Mouse (Mus musculus) CH12.LX (cell line): ENCODE results near the gene Nucb1. TPM values are rescaled to one million over a fixed set of nuclear protein-coding genes. Genes with fewer than 3 reads are reported as not detected.

Experiments used
- DNase-seq: peaks from one replicate; pipeline ENCODE4 v3.0.0-alpha.2; 2013; ENCODE audit errors: extremely low read depth
- H3K27ac ChIP-seq: 2 replicates; pipeline ENCODE4 v1.5.1; 2012; ENCODE audit warnings: low read depth, mild to moderate bottlenecking, control low read depth, moderate library complexity; ENCODE audit not compliant: insufficient read depth
- H3K27me3 ChIP-seq: replicated peaks from 2 replicates; pipeline ENCODE3; 2012; ENCODE audit warnings: inconsistent platforms
- H3K36me3 ChIP-seq, 2 experiments: replicated peaks in 1 of 2; 2 replicates each; pipeline versions ENCODE3 to v1.6.1; 2012; ENCODE audit warnings: inconsistent platforms in 1 of 2, low read length in 1 of 2, mild to moderate bottlenecking in 1 of 2, mixed read lengths in 1 of 2, moderate library complexity in 1 of 2; ENCODE audit not compliant: control insufficient read depth in 1 of 2, insufficient read depth in 1 of 2
- H3K4me1 ChIP-seq, 2 experiments: 2 replicates each; pipeline ENCODE4 v1.6.1; 2012; ENCODE audit warnings: inconsistent platforms in 1 of 2, moderate library complexity in 1 of 2; ENCODE audit not compliant: insufficient read depth in 2 of 2, control insufficient read depth in 1 of 2
- H3K4me2 ChIP-seq: 2 replicates; pipeline ENCODE4 v1.6.1; 2012; ENCODE audit warnings: low read depth, mild to moderate bottlenecking, control low read depth; ENCODE audit not compliant: poor library complexity, insufficient read depth, severe bottlenecking
- H3K4me3 ChIP-seq, 3 experiments: fragments of 150-350 bp in 1 of 3; sonication (generic) in 1 of 3; replicated peaks in 1 of 3; 2 replicates each; pipeline versions ENCODE3 to v1.5.1; 2011 to 2012; ENCODE audit warnings: low read depth in 2 of 3, low read length in 2 of 3, mild to moderate bottlenecking in 2 of 3, moderate library complexity in 2 of 3, control low read depth in 1 of 3, improper control_type of control experiment in 1 of 3, inconsistent platforms in 1 of 3, mixed read lengths in 1 of 3; ENCODE audit not compliant: poor library complexity in 1 of 3
- H3K79me2 ChIP-seq: replicated peaks from 2 replicates; pipeline ENCODE4 v1.6.1; 2012; ENCODE audit warnings: mild to moderate bottlenecking, moderate library complexity; ENCODE audit not compliant: control insufficient read depth, poor library complexity, insufficient read depth, severe bottlenecking; ENCODE audit errors: extremely low read depth
- H3K9ac ChIP-seq: 2 replicates; pipeline ENCODE4 v1.6.1; 2012; ENCODE audit warnings: low read depth, mild to moderate bottlenecking, control low read depth, moderate library complexity; ENCODE audit not compliant: insufficient read depth
- H3K9me3 ChIP-seq: replicated peaks from 2 replicates; pipeline ENCODE3; 2012; ENCODE audit warnings: low read length, inconsistent platforms, mixed read lengths
- CHD1 ChIP-seq: IDR thresholded peaks from 2 replicates; pipeline ENCODE4 v1.6.1; 2012; ENCODE audit warnings: low read depth, low read length, improper control_type of control experiment, inconsistent platforms
- CHD2 ChIP-seq: IDR thresholded peaks from 2 replicates; pipeline ENCODE4 v1.6.1; 2011; ENCODE audit warnings: low read length, improper control_type of control experiment
- CTCF ChIP-seq, 2 experiments: IDR thresholded peaks in 1 of 2; conservative IDR thresholded peaks in 1 of 2; 2 replicates each; pipeline ENCODE4 v1.5.1; 2011 to 2012; ENCODE audit warnings: low read depth in 2 of 2, low read length in 2 of 2, improper control_type of control experiment in 1 of 2, inconsistent platforms in 1 of 2, mild to moderate bottlenecking in 1 of 2, moderate library complexity in 1 of 2
- ELF1 ChIP-seq: IDR thresholded peaks from 2 replicates; pipeline ENCODE4 v1.6.1; 2014; ENCODE audit warnings: low read depth, mild to moderate bottlenecking, inconsistent platforms, low read length, improper control_type of control experiment
- EP300 ChIP-seq: IDR thresholded peaks from 2 replicates; pipeline ENCODE4 v1.6.1; 2011; ENCODE audit warnings: low read length, improper control_type of control experiment
- ETS1 ChIP-seq: conservative IDR thresholded peaks from 2 replicates; pipeline ENCODE4 v1.6.1; 2012; ENCODE audit warnings: low read depth, mild to moderate bottlenecking, inconsistent platforms, low read length, improper control_type of control experiment, moderate library complexity
- GABPA ChIP-seq: IDR thresholded peaks from 2 replicates; pipeline ENCODE4 v1.6.1; 2012; ENCODE audit warnings: low read depth, low read length, improper control_type of control experiment, inconsistent platforms; ENCODE audit not compliant: insufficient replicate concordance
- HCFC1 ChIP-seq: IDR thresholded peaks from 2 replicates; pipeline ENCODE4 v1.6.1; 2012; ENCODE audit warnings: low read depth, mild to moderate bottlenecking, inconsistent platforms, low read length, improper control_type of control experiment
- JUND ChIP-seq: conservative IDR thresholded peaks from 2 replicates; pipeline ENCODE4 v1.6.1; 2011; ENCODE audit warnings: low read depth, low read length, improper control_type of control experiment
- KAT2A ChIP-seq: IDR thresholded peaks from 2 replicates; pipeline ENCODE4 v1.6.1; 2012; ENCODE audit warnings: low read length, improper control_type of control experiment, inconsistent platforms; ENCODE audit not compliant: insufficient replicate concordance
- MAX ChIP-seq: IDR thresholded peaks from 2 replicates; pipeline ENCODE4 v1.6.1; 2011; ENCODE audit warnings: low read length, improper control_type of control experiment
- MAZ ChIP-seq: IDR thresholded peaks from 2 replicates; pipeline ENCODE4 v1.6.1; 2012; ENCODE audit warnings: low read depth, mild to moderate bottlenecking, inconsistent platforms, low read length, improper control_type of control experiment, moderate library complexity
- MEF2A ChIP-seq: IDR thresholded peaks from 2 replicates; pipeline ENCODE4 v1.6.1; 2014; ENCODE audit warnings: low read depth, mild to moderate bottlenecking, inconsistent platforms, low read length, improper control_type of control experiment, borderline replicate concordance
- MXI1 ChIP-seq: IDR thresholded peaks from 2 replicates; pipeline ENCODE4 v1.6.1; 2011; ENCODE audit warnings: mild to moderate bottlenecking, low read depth, low read length, improper control_type of control experiment
- MYC ChIP-seq: IDR thresholded peaks from 2 replicates; pipeline ENCODE4 v1.6.1; 2011; ENCODE audit warnings: low read depth, mild to moderate bottlenecking, improper control_type of control experiment, low read length
- NELFE ChIP-seq: IDR thresholded peaks from 2 replicates; pipeline ENCODE4 v1.6.1; 2011; ENCODE audit warnings: low read depth, low read length, improper control_type of control experiment
- POLR2A ChIP-seq: IDR thresholded peaks from 2 replicates; pipeline ENCODE4 v1.6.1; 2011; ENCODE audit warnings: low read depth, mild to moderate bottlenecking, improper control_type of control experiment, low read length
- POLR2AphosphoS2 ChIP-seq: IDR thresholded peaks from 2 replicates; pipeline ENCODE4 v1.6.1; 2011; ENCODE audit warnings: low read depth, low read length, improper control_type of control experiment
- RAD21 ChIP-seq: IDR thresholded peaks from 2 replicates; pipeline ENCODE4 v1.6.1; 2011; ENCODE audit warnings: low read depth, mild to moderate bottlenecking, low read length, improper control_type of control experiment, moderate library complexity
- SIN3A ChIP-seq: IDR thresholded peaks from 2 replicates; pipeline ENCODE4 v1.6.1; 2012; ENCODE audit warnings: low read length, improper control_type of control experiment, inconsistent platforms
- SMC3 ChIP-seq: IDR thresholded peaks from 2 replicates; pipeline ENCODE4 v1.6.1; 2011; ENCODE audit warnings: low read depth, low read length, improper control_type of control experiment
- TCF12 ChIP-seq: IDR thresholded peaks from 2 replicates; pipeline ENCODE4 v1.6.1; 2014; ENCODE audit warnings: low read depth, mild to moderate bottlenecking, inconsistent platforms, low read length, improper control_type of control experiment
- UBTF ChIP-seq: IDR thresholded peaks from 2 replicates; pipeline ENCODE4 v1.6.1; 2012; ENCODE audit warnings: low read depth, mild to moderate bottlenecking, inconsistent platforms, low read length, improper control_type of control experiment, moderate library complexity
- ZKSCAN1 ChIP-seq: IDR thresholded peaks from 2 replicates; pipeline ENCODE4 v1.6.1; 2012; ENCODE audit warnings: low read depth, inconsistent platforms, low read length, improper control_type of control experiment, borderline replicate concordance
- ZMIZ1 ChIP-seq: IDR thresholded peaks from 2 replicates; pipeline ENCODE4 v1.6.1; 2012; ENCODE audit warnings: low read depth, mild to moderate bottlenecking, inconsistent platforms, low read length, improper control_type of control experiment
- ZNF384 ChIP-seq: IDR thresholded peaks from 2 replicates; pipeline ENCODE4 v1.6.1; 2012; ENCODE audit warnings: low read depth, low read length, improper control_type of control experiment, inconsistent platforms
- dilution Hi-C: fragments of 300-500 bp; cut with MboI; formaldehyde crosslinking; loops from 2 replicates; pipeline ENCODE4 v1.14.3; 2020; ENCODE audit warnings: low sequenced_read_pairs; ENCODE audit not compliant: extremely low pct_unique_long_range_greater_than_20kb, extremely low pct_ligation_motif_present
- in situ Hi-C: fragments of 300-500 bp; cut with MboI; formaldehyde crosslinking; loops from 3 replicates; pipeline ENCODE4 v1.14.3; 2019; ENCODE audit warnings: low sequenced_read_pairs, low pct_ligation_motif_present, low pct_unique_long_range_greater_than_20kb, mixed read lengths
- polyA plus RNA-seq: library from polyadenylated mRNA; unstranded; fragments of >175 nt; gene quantifications from 2 replicates; pipeline ENCODE4 v1.2.1, GENCODE M21; 2012; ENCODE audit warnings: low read depth; ENCODE audit not compliant: insufficient read length
- total RNA-seq, 2 experiments: library from RNA; depleted of rRNA; stranded (reverse); fragments of 300-350 nt in 1 of 2; fragments of >200 nt in 1 of 2; gene quantifications; 2 replicates each; pipeline ENCODE4 v1.2.3; 2012 to 2014

The Nucb1 gene
- total and polyA plus RNA-seq, 3 experiments, result 40.8 to 90.4 (median 83.4) TPM

DNA sequence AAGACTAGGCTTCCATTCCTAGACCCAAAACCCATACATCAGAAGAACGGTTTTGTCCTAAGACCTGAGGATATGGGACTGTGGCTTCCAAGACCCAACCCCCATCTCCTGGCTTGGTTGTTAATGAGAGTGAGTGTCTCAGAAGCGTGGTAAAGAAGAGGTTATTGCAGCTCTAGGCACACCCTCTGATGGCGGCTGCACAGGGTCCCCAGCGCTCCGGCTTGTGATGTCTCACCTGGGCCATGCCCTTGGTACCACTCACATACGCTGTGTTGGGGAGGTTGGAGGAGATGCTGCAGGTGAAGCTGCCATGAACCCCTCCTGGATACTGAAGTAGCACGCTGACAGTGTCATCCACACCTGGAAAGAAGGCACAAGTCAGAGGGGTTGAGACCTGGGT is 31.4 kb downstream of the Nucb1 start:
- Histone ChIP-seq H3K4me3 (no peak overlapping the region), H3K79me2 (no peaks in the 10 kb centered on the region), H3K27ac (no peak overlapping the region), H3K36me3 (peaks cover 21 to 71% of the 10 kb centered on the region in 2 experiments), H3K4me1 (0 out of 4 replicates have a peak, but pooled peaks cover 0 to 2% of the 10 kb centered on the region in 2 experiments), H3K9ac (no peak overlapping the region), H3K4me2 (no peak overlapping the region), H3K9me3 (no peaks in the 10 kb centered on the region)
- dilution Hi-C loops, result no loop called here
- DNase-seq, result no peak
- in situ Hi-C loops, result no loop called here
- TF ChIP-seq ETS1 (no peak), SIN3A (no peak), GABPA (no peak), UBTF (no peak), MEF2A (no peak), KAT2A (no peak), HCFC1 (no peak), ZKSCAN1 (no peak), CTCF (conservative IDR thresholded peaks at IDR 0.05 in 1 of 2, IDR thresholded peaks at IDR 0.05 in 1 of 2; ENCODE audit: low read depth in 2 of 2, low read length in 2 of 2) (no peak), ZMIZ1 (no peak), CHD2 (no peak), ZNF384 (no peak), NELFE (no peak), MAZ (no peak), POLR2AphosphoS2 (no peak), JUND (no peak)
- TF ChIP-seq, all 38 proteins: peak for 0
- no peaks in the 10 kb centered on the region for H3K27me3 ChIP-seq

DNA sequence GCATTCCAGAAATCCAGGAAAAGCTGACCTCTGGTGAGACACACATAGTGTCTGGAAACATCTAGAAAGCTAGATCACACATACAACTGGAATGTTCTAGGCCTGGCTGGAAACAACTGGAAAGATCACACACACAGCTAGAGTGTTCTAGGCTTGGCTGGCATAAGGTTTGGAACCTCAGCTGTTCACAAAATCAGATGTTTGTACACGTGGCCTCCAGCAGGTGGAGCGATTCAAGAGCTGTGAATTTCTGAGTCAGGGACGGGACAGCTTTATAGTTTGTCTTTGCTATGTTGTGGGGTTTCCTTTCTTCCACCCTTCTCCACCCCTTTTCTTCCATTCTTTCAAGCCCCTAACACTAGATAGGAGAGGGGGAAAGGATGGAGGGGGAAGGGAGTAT is 33.2 kb downstream of the Nucb1 start:
- dilution Hi-C loops, result no loop called here
- Histone ChIP-seq H3K9ac (no peak overlapping the region), H3K27me3 (no peaks in the 10 kb centered on the region), H3K36me3 (peaks cover 24 to 72% of the 10 kb centered on the region in 2 experiments), H3K4me1 (peaks cover under 1 to 5% of the 10 kb centered on the region in 2 experiments; a peak in 2 of 4 replicates), H3K4me3 (no peak overlapping the region), H3K27ac (no peak overlapping the region), H3K79me2 (no peaks in the 10 kb centered on the region), H3K4me2 (no peak overlapping the region), H3K9me3 (no peaks in the 10 kb centered on the region)
- in situ Hi-C loops, result no loop called here
- DNase-seq, result peak; percentile 62
- TF ChIP-seq TCF12, result no peak
- no peak for TF ChIP-seq EP300
- TF ChIP-seq MAX, result peak; percentile 89
- no peak for TF ChIP-seq SIN3A
- TF ChIP-seq ELF1, result no peak
- TF ChIP-seq ZMIZ1, result no peak
- TF ChIP-seq SMC3, result peak; percentile 83
- no peak for TF ChIP-seq MXI1
- no peak for TF ChIP-seq CHD1
- TF ChIP-seq GABPA, result no peak
- TF ChIP-seq MYC, result peak; percentile 64; the same call in 1 of the 2 replicates
- no peak for TF ChIP-seq POLR2A
- peak; percentile 47 for TF ChIP-seq RAD21
- TF ChIP-seq CTCF (conservative IDR thresholded peaks at IDR 0.05 in 1 of 2, IDR thresholded peaks at IDR 0.05 in 1 of 2; ENCODE audit: low read depth in 2 of 2, low read length in 2 of 2), result peak; percentile 53 to 78
